Mouse (Mus musculus): ENCODE data around the gene Ankle2. TPM values are rescaled to one million over a fixed set of nuclear protein-coding genes. Genes with fewer than 3 reads are reported as not detected.

The Ankle2 gene
- polyA plus RNA-seq (2014; fragmentation: Illumina TruSeq; extraction: RNeasy Lipid Tissue Mini Kit (QIAGEN cat#74804); ENCODE audit: low read depth, low replicate concordance), result 66.7 TPM

DNA sequence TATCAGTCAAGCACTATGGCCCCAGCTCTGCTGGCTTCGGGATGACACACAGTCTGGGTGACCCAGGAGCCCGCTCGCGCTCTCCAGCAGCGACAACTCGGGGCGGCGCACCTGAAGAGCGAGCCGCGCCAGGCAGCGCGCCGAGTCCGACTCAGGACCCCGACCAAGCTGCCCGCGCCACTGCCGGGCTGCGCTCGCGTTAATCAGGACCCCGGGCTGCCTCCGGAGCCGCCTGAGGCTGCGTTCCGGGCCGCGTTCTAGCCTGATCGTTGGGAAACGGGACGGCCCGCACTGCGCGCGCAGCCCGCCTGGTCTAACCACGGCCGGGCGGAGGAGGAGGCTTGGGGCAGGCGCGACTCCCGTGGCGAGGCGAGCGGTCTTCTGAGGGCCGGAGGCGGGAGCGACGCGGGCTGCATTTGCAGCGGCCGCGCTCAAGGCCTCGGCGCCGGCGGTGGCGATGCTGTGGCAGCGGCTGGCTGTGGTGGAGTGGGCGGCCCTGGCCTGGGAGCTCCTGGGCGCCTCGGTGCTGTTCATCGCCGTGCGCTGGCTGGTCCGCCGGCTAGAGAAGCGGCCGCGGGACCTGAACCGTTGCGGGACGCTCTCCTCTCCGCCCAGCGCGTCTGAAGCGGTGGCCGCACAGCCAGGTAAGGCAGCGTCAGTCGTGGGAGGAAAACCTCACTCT lies at the start of gene Ankle2:
Gene Ankle2, plus strand, starts transcription at position 225 of the 682 bp plus-strand sequence.

DNA sequence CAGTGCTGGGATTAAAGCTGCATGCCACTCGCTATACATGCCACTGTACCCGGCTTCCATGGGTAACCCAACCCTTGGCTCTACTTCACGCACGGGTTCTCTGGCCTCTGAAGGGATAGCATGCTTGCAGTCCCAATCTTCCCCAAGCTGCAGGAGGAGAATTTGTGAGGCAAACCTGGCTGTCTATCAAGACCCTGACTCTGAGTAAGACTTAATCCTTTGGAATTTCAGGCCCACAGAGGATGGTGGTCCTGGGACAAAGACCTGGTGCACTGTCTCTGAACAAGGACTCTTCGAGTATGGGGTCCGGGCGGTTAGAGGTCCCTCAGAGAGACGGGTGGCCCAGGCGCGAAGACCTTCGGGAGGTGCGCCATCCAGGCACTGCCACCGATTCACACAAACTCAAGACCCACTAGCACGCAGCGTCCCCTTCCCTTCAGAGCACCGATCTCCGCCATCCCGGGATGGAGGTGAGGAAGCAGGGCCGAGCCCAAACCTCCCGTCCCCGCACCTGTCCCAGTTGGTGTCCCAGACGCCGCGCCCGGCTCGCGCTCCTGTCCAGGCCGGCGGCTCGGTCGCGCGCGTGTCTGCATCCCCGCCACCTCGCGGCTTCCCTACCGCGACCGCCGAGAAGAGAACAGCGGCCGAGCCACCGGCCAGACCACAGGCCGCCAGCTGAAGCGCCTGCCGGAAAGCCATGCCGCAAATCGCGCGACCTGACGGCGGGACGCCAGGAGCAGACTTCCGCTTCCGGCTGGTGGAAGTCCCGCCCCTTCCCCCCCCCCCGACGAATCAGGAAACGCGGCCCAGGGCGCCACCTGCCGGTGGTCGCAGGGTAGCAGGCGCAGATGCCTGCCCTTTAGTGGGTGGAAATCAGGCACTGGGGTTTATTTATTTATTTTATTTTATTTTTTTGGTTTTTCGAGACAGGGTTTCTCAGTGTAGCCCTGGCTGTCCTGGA lies 38.6 kb downstream of the Ankle2 start, which contains the start of gene Pgam5:
Gene Pgam5, minus strand, starts transcription at position 773 of the 961 bp plus-strand sequence.

DNA sequence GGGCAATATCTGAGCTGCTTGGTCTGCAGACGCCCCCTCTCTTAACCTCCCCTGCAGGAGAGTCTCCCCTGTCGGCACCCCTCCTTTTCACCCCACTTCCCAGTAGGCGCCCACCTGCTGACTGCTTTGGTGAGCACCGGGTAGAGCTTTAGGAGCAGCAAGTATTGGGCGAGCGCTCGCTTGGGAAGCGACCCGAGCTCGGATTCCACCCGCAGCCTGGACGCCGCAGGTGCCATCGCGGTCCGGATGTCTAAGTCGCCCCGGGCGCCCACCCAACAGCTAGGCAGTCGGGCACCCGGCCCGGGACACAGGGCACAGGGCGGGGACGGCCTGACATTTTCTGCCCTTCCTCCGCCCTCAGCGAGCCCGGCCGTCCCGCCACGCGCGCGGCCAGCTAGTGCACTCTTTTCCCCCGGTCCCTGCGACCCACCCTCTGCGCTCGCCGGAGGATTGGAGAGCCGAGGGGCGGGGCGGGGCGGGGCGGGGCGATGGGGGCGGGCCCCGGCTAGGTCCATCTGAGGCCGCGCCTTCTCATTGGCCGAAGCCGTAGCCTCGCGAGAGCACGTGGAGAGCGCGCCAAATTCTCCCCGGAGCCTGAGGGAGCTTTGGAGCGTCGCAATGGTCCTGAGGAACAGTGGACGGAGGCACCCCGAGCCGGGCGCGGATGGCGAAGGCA lies 55.1 kb downstream of the Ankle2 start, which contains the start of the genes Pxmp2 and Pole:
Gene Pxmp2, minus strand, starts transcription at position 417 of the 676 bp plus-strand sequence.
Gene Pole, plus strand, starts transcription at position 537 of the 676 bp plus-strand sequence.

Other genes with a start within 250 kb of the Ankle2 start
- 40.7 TPM for gene Zfp932, start 234.5 kb upstream of the Ankle2 start, polyA plus RNA-seq (2014; fragmentation: Illumina TruSeq; extraction: RNeasy Lipid Tissue Mini Kit (QIAGEN cat#74804); ENCODE audit: low read depth, low replicate concordance)
- 5.9 TPM for gene Gm17655, start 158.5 kb upstream of the Ankle2 start, polyA plus RNA-seq (2014; fragmentation: Illumina TruSeq; extraction: RNeasy Lipid Tissue Mini Kit (QIAGEN cat#74804); ENCODE audit: low read depth, low replicate concordance)
- gene Gm35315, start 136.6 kb upstream of the Ankle2 start, polyA plus RNA-seq (2014; fragmentation: Illumina TruSeq; extraction: RNeasy Lipid Tissue Mini Kit (QIAGEN cat#74804); ENCODE audit: low read depth, low replicate concordance), result 1.4 TPM
- 0.10 TPM for gene Plcxd1, start 131.0 kb upstream of the Ankle2 start, polyA plus RNA-seq (2014; fragmentation: Illumina TruSeq; extraction: RNeasy Lipid Tissue Mini Kit (QIAGEN cat#74804); ENCODE audit: low read depth, low replicate concordance)
- gene Gtpbp6, start 122.8 kb upstream of the Ankle2 start, polyA plus RNA-seq (2014; fragmentation: Illumina TruSeq; extraction: RNeasy Lipid Tissue Mini Kit (QIAGEN cat#74804); ENCODE audit: low read depth, low replicate concordance), result not detected
- gene Zfp605, start 120.9 kb upstream of the Ankle2 start, polyA plus RNA-seq (2014; fragmentation: Illumina TruSeq; extraction: RNeasy Lipid Tissue Mini Kit (QIAGEN cat#74804); ENCODE audit: low read depth, low replicate concordance), result 3.8 TPM
- gene Chfr, start 95.2 kb upstream of the Ankle2 start, polyA plus RNA-seq (2014; fragmentation: Illumina TruSeq; extraction: RNeasy Lipid Tissue Mini Kit (QIAGEN cat#74804); ENCODE audit: low read depth, low replicate concordance), result 60.8 TPM
- gene Golga3, start 54.3 kb upstream of the Ankle2 start, polyA plus RNA-seq (2014; fragmentation: Illumina TruSeq; extraction: RNeasy Lipid Tissue Mini Kit (QIAGEN cat#74804); ENCODE audit: low read depth, low replicate concordance), result 30.8 TPM
- gene Pgam5, start 38.9 kb downstream of the Ankle2 start, polyA plus RNA-seq (2014; fragmentation: Illumina TruSeq; extraction: RNeasy Lipid Tissue Mini Kit (QIAGEN cat#74804); ENCODE audit: low read depth, low replicate concordance), result 19.7 TPM
- 3.6 TPM for gene Pxmp2, start 55.2 kb downstream of the Ankle2 start, polyA plus RNA-seq (2014; fragmentation: Illumina TruSeq; extraction: RNeasy Lipid Tissue Mini Kit (QIAGEN cat#74804); ENCODE audit: low read depth, low replicate concordance)
- gene Pole, start 55.3 kb downstream of the Ankle2 start, polyA plus RNA-seq (2014; fragmentation: Illumina TruSeq; extraction: RNeasy Lipid Tissue Mini Kit (QIAGEN cat#74804); ENCODE audit: low read depth, low replicate concordance), result 42.3 TPM
- 22.6 TPM for gene P2rx2, start 112.2 kb downstream of the Ankle2 start, polyA plus RNA-seq (2014; fragmentation: Illumina TruSeq; extraction: RNeasy Lipid Tissue Mini Kit (QIAGEN cat#74804); ENCODE audit: low read depth, low replicate concordance)
- gene Lrcol1, start 113.7 kb downstream of the Ankle2 start, polyA plus RNA-seq (2014; fragmentation: Illumina TruSeq; extraction: RNeasy Lipid Tissue Mini Kit (QIAGEN cat#74804); ENCODE audit: low read depth, low replicate concordance), result not detected
- 3.4 TPM for gene Fbrsl1, start 217.5 kb downstream of the Ankle2 start, polyA plus RNA-seq (2014; fragmentation: Illumina TruSeq; extraction: RNeasy Lipid Tissue Mini Kit (QIAGEN cat#74804); ENCODE audit: low read depth, low replicate concordance)

Data from testis, adult 10 weeks (tissue).